Mouse (Mus musculus): ENCODE measurements around the gene Rae1. TPM values are rescaled to one million over a fixed set of nuclear protein-coding genes. Genes with fewer than 3 reads are reported as not detected.

The Rae1 gene
- total RNA-seq, 2 experiments from 2014 or later, result 24.4 to 25.3 TPM

- DNase-seq (ENCODE audit: low spot score), result no peak
- intact Hi-C loops (cut with DNase I), result loop anchor here (2.0 to 10.0 kb wide), 2 partner anchors 21 to 61 kb away; no protein-coding TSS in a partner anchor
These were observed 24.0 kb downstream of the Rae1 start for GRCm38 (mm10) chr2:173023966-173024365.

- DNase-seq (ENCODE audit: low spot score), result no peak
- intact Hi-C loops (cut with DNase I), result loop anchor here (2.0 to 10.0 kb wide), 2 partner anchors 20 to 60 kb away; no protein-coding TSS in a partner anchor
These were observed 24.5 kb downstream of the Rae1 start for GRCm38 (mm10) chr2:173024392-173024791.

- DNase-seq (ENCODE audit: low spot score), result no peak
- intact Hi-C loops (cut with DNase I), result loop anchor here (2.0 to 10.0 kb wide), 2 partner anchors 20 to 60 kb away; no protein-coding TSS in a partner anchor
These were observed 25.0 kb downstream of the Rae1 start for GRCm38 (mm10) chr2:173024938-173025337.

GRCm38 (mm10) chr2:173026286-173026685 is 26.4 kb downstream of the Rae1 start:
- DNase-seq (ENCODE audit: low spot score), result no peak
- intact Hi-C loops (cut with DNase I), result loop anchor here (10.0 kb wide), 1 partner anchor 59 kb away; no protein-coding TSS in a partner anchor

DNA sequence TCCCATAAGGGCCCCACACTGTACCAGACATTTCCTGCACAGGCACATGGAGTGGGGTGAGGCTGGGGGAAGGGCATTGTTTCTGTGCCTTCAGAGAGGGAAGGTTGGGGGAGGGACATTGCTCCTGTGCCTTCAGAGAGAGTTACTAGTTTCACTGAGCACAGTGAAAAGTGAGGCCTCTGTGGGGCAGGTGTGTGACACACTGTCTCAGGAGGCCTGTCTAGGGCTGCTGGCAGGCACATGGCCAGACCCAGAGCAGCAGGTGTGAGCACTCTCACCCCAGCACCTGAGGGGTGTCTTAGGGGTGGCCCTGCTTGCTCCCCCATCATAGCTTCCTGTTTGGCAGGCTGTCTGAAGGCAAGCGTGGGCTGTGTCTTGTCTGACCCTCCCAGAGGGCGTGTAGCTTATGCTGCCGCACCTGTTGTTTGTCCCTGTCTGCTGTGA is 26.8 kb downstream of the Rae1 start:
- DNase-seq (ENCODE audit: low spot score), result no peak
- intact Hi-C loops (cut with DNase I), result loop anchor here (10.0 kb wide), 1 partner anchor 58 kb away; no protein-coding TSS in a partner anchor

DNA sequence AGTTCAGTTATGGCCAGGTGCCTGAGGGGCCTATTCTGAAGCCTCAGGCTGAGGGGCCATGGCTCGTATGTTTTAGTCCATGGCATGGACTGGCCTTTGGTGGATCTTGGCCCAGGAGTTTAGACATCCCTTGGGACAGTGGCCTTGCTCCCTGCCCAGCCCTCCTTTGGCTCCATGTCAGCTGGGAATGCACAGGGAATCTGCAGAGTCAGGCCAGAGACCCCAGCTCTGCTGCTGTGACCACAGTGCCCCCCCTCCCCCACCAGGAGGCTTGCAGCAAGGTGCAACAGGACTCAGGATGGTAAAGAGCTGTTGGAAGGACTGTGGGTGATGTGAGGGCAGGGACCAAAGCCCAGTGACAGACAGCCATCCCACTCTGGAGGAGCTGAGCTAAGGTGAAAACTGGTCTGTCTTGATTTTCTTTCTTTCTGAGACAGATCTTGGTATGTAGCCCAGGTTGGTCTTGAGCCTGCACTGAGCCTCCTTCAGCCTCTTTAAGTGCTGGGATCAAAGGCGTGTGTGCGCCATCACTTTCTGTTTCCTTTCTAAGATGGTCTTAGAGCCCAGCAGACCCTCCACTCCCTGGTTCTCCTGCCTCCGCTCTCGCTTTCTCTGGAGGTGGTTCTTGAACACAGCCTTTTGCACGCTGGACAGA is 27.4 kb downstream of the Rae1 start:
- intact Hi-C loops (cut with DNase I), result loop anchor here (10.0 kb wide), 1 partner anchor 58 kb away; no protein-coding TSS in a partner anchor
- no peak for DNase-seq (ENCODE audit: low spot score)

GRCm38 (mm10) chr2:173027824-173028495 is 28.0 kb downstream of the Rae1 start:
- DNase-seq (ENCODE audit: low spot score), result no peak
- intact Hi-C loops (cut with DNase I), result loop anchor here (10.0 kb wide), 1 partner anchor 57 kb away; no protein-coding TSS in a partner anchor

GRCm38 (mm10) chr2:173028508-173029031 is 28.7 kb downstream of the Rae1 start:
- intact Hi-C loops (cut with DNase I), result loop anchor here (10.0 kb wide), 1 partner anchor 56 kb away; no protein-coding TSS in a partner anchor
- no peak for DNase-seq (ENCODE audit: low spot score)

DNA sequence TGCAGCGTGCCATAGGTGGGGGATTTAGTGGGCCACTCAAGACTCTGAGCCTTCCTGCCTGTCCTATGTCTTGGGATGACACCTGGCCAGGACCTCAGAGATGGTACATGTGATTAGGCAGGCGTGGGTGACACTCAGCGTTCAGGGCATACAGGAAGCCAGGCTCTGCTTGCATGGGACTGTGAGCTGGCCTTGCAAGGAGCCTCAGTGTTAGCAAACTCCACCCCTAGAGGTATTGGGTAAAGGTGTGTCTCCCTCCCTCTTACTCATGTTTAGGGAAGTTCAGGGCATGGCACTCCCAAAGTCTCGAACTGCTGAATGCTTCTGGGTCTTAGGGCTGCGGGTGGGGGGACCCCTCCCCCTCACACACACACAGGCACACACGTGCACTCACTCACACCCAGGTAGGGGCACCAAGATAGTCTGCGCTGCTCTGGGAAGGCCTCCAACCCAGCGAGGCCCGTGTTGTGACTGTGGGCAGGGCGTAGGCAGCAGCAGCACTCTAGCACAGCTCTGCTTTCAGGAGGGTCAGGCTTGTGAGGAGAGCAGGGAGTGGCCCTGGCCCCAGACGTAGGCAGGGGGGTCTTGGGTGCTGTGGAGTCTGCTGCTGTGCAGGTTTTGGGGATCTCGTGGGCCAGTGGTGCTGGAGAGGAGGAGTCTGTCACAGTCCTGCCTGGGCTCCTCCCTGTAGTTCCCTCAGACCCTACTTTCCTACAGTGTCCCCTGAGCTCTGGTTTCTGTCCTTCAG is 30.8 kb downstream of the Rae1 start:
- intact Hi-C loops (cut with DNase I), result no loop called here
- no peak for DNase-seq (ENCODE audit: low spot score)

GRCm38 (mm10) chr2:173033531-173033930 is 33.6 kb downstream of the Rae1 start:
- no peak for DNase-seq (ENCODE audit: low spot score)
- intact Hi-C loops (cut with DNase I), result no loop called here

DNA sequence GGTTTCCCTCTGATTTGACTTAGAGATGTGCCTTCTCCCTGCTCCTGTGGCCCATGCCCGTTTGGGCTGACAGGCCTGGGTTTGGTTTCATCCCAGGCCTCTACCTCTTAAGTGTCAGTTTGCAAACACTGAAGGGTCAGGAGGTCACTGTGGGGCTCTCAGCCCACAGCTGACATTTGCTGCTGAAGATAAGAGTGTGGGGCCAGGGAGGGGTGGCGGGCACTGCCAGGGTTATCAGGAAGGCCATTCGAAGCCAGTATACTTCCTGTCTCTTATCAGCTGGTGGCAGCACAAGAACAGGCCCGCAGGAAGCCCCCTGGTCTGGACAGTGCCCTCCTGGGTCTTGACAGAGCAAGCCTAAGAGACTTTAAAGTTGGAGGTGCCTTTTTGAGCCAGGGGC is 35.1 kb downstream of the Rae1 start:
- no peak for DNase-seq (ENCODE audit: low spot score)
- intact Hi-C loops (cut with DNase I), result no loop called here

GRCm38 (mm10) chr2:173035653-173036052 is 35.7 kb downstream of the Rae1 start:
- DNase-seq (ENCODE audit: low spot score), result no peak
- intact Hi-C loops (cut with DNase I), result no loop called here

DNA sequence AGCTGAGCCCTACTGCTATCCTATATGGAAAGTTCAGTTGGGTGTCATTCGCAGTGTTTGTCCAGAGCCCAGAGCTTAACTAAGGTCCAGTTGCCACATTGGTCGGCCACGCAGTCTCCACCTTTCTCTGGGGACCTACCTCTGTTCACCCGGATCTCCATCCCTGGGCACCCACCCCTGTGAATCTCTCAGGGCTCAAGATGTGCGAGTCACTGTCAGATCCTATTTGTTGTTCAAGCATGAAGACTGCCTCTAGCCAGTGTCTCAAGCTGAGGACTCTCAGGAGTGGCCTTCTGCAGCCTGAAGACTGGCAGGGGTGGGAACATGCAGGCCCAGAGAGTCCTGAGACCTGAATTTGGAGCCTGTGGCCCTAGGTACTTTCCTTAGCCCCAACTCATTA is 36.1 kb downstream of the Rae1 start:
- intact Hi-C loops (cut with DNase I), result no loop called here

DNA sequence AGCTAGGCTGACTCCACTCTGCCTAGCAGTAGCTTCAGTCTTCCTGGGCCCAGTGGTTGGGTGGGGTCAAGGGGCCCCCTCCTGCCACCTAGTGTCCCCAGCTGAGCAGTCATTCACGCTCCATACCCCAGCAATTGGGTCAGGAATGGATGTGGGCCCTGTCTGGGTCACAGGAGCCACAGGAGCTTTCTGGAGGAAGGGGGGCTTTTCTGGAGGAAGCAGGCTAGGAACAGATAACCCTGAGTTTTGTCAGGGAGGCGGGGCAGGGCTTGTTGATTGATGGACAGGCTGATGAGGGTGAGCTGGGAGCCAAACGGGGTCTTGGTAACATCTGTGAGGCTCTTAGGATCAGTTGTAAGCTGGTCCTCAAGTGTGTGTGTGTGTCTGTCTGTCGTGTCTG is 36.7 kb downstream of the Rae1 start:
- DNase-seq (ENCODE audit: low spot score), result no peak
- intact Hi-C loops (cut with DNase I), result no loop called here

More for the DNA sequence above, 36.1 kb downstream of the Rae1 start:
- no peak for DNase-seq (ENCODE audit: low spot score)

DNA sequence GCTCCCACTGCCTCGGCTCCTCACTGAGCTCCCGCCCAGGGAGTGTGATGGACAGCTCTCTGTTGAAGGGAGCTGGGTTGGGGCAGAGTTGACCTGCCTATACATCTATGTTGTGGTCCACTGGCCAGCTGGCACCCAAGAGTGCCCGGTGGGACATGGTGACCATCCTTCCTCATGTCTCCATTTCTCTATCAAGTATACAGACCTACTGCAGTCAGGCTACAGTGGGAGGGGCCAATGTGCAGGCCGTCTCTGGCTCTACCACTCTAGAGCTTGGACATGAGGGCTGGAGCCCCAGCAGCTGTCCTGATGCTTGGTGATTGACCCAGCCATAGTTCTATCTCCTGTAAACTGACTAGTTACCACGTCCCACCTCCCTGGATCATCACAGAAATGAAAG is 37.4 kb downstream of the Rae1 start:
- no peak for DNase-seq (ENCODE audit: low spot score)
- intact Hi-C loops (cut with DNase I), result no loop called here

DNA sequence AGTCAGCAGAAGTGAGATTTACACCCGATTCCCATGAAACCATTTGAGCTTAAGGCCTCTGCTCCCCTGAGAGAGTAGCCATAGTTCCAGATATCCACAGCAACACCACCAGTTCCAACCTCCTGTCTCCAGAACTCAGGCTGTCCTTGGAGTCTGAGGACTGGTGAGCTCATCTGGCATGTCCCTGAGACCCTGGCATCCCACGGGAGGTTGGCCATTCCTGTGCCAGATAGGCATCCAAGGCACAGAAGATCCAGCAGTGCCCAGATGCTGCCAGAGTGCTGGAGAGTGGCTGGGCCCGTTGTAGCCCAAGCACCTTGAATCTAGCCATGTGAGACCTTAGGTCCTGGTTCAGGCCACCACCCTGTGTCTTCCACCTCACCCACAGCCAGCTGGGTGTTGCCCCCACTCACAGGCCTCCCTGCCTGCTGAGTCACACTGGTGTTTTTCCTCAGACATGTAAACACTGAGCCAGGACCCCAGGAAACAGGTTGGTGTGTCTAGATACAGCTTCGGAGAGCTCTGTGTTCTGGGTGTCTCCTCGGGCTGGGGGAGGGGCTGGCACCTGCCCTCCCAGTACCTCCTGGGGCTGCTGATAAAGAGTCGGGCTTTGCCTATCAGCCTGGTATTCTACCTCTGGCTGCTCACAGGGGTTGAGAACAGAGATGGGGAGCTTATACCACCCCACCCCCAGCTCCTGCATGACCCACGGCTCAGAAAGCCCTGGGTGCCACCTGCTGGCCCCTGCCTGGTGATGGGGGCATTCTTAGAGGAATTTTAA is 38.1 kb downstream of the Rae1 start:
- no peak for DNase-seq (ENCODE audit: low spot score)
- intact Hi-C loops (cut with DNase I), result no loop called here

DNA sequence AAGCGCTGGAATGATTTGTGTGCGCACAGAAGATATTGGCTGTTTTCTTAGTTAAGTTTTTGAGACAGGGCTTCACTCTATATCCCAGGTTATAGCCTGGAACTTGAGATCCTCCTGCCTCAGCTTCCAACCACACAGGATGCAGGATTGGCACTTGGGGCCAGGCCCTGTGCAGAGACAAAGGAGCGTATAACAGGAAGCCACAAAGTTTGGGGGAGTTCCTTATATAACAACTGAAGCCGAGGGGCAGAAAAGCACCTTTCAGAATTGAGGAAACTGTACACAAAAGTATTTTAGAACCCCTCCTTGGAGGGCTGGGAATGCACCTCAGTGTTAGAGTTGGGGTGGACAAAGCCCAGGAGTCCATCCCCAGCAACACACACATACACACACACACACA is 39.1 kb downstream of the Rae1 start:
- no peak for DNase-seq (ENCODE audit: low spot score)
- intact Hi-C loops (cut with DNase I), result no loop called here

GRCm38 (mm10) chr2:173040803-173041202 is 40.9 kb downstream of the Rae1 start:
- DNase-seq (ENCODE audit: low spot score), result no peak
- intact Hi-C loops (cut with DNase I), result no loop called here

- intact Hi-C loops (cut with DNase I), result no loop called here
These were observed 41.3 kb downstream of the Rae1 start for GRCm38 (mm10) chr2:173041242-173041641.

More at GRCm38 (mm10) chr2:173041242-173041641, 41.3 kb downstream of the Rae1 start:
- no peak for DNase-seq (ENCODE audit: low spot score)
